Mouse (Mus musculus): ENCODE data around the gene Prkar2b.

Gene Prkar2b

GRCm38 (mm10) chr12:31920464-31921405, 140.4 kb downstream of the Prkar2b start:
- no peak for DNase-seq (ENCODE audit: low spot score)

GRCm38 (mm10) chr12:31917245-31917644, 143.9 kb downstream of the Prkar2b start:
- DNase-seq (ENCODE audit: low spot score): no peak

- no peak for DNase-seq (ENCODE audit: low spot score)
Observed at GRCm38 (mm10) chr12:31916691-31917090, 144.4 kb downstream of the Prkar2b start.

- no peak for DNase-seq (ENCODE audit: low spot score)
Observed at GRCm38 (mm10) chr12:31913614-31914013, 147.5 kb downstream of the Prkar2b start.

- no peak for DNase-seq (ENCODE audit: low spot score)
Observed at GRCm38 (mm10) chr12:31912966-31913551, 148.0 kb downstream of the Prkar2b start.

All from layer of hippocampus, adult 9-10 months (tissue).